ENCODE assay signal across 7 mouse cellular contexts in genomic region chr8:119558603-119559401, GRCm38 (mm10). TPM values are rescaled to one million over a fixed set of nuclear protein-coding genes. Genes with fewer than 3 reads are reported as not detected.
DNase-seq lines count a peak whose midpoint lies in the region; ATAC-seq lines count a peak whose summit lies in the region.

Gene Mbtps1, minus strand, starts transcription at chr8:119558735.

- no peaks in the 10 kb centered on the region for H3K9me3 ChIP-seq in intestine, embryonic 16.5 days (ENCODE audit: control insufficient read depth, low read length)
- H3K9me3 ChIP-seq in midbrain, embryonic 11.5 days (ENCODE audit: control insufficient read depth, low read length) = no peaks in the 10 kb centered on the region

- H3K4me3 ChIP-seq in intestine, embryonic 16.5 days (ENCODE audit: low read length) = peak within 1 kb of the TSS; percentile 77
- peak within 1 kb of the TSS; percentile 88 for H3K4me3 ChIP-seq in midbrain, embryonic 11.5 days (ENCODE audit: low read depth, low read length)

- peaks cover 23% of the 10 kb centered on the region for H3K4me1 ChIP-seq in intestine, embryonic 16.5 days (ENCODE audit: control insufficient read depth, insufficient read depth, low read length)
- peaks cover 11% of the 10 kb centered on the region for H3K4me1 ChIP-seq in midbrain, embryonic 11.5 days (ENCODE audit: control insufficient read depth, insufficient read depth, low read length)

- H3K4me2 ChIP-seq in intestine, embryonic 16.5 days (ENCODE audit: low read depth, low read length) = peak within 1 kb of the TSS; percentile 78
- H3K4me2 ChIP-seq in midbrain, embryonic 11.5 days = peak within 1 kb of the TSS; percentile 85

- peak; percentile 99 for DNase-seq in adrenal gland, adult 2 months
- DNase-seq in embryo, embryonic 11.5 days (ENCODE audit: low read depth, low spot score) = peak; percentile 99
- peak; percentile 97 to 98 for DNase-seq in gastrocnemius, postnatal 4 days (ENCODE audit: low spot score in 2 of 2)
- peak; percentile 98 to 99 for DNase-seq in left cerebral cortex, postnatal 36 days (ENCODE audit: low spot score in 2 of 2)
- peak; percentile 100 for DNase-seq in midbrain, embryonic 11.5 days (ENCODE audit: low spot score, missing footprints)
- peak; percentile 99 for DNase-seq in skeletal muscle tissue, adult 2 months (ENCODE audit: low read depth, low spot score)

- no peaks in the 10 kb centered on the region for H3K27me3 ChIP-seq in intestine, embryonic 16.5 days (replicated peaks; ENCODE audit: control insufficient read depth, insufficient read depth, low read length)
- no peaks in the 10 kb centered on the region for H3K27me3 ChIP-seq in midbrain, embryonic 11.5 days (ENCODE audit: control insufficient read depth, insufficient read depth, low read length)

- H3K36me3 ChIP-seq in intestine, embryonic 16.5 days (ENCODE audit: control insufficient read depth, insufficient read depth, low read length) = no peaks in the 10 kb centered on the region
- peaks cover 5% of the 10 kb centered on the region for H3K36me3 ChIP-seq in midbrain, embryonic 11.5 days (ENCODE audit: control insufficient read depth, insufficient read depth, low read length)

- H3K27ac ChIP-seq in intestine, embryonic 16.5 days (ENCODE audit: low read length) = peak within 1 kb of the TSS; percentile 89
- peak within 1 kb of the TSS; percentile 80 for H3K27ac ChIP-seq in midbrain, embryonic 11.5 days (ENCODE audit: low read depth, low read length)

- 5% methylated on average over 63 of the region's 63 CpGs for WGBS in intestine, embryonic 16.5 days
- 6% methylated on average over 63 of the region's 63 CpGs for WGBS in midbrain, embryonic 11.5 days

- intact Hi-C loops in left cerebral cortex, postnatal 36 days (cut with DNase I) = loop anchor here (2.0 kb wide), 1 partner anchor 26 kb away; no protein-coding TSS in a partner anchor

- peak within 1 kb of the TSS; percentile 90 for H3K9ac ChIP-seq in intestine, embryonic 16.5 days (ENCODE audit: low read depth, low read length)
- H3K9ac ChIP-seq in midbrain, embryonic 11.5 days (ENCODE audit: low read length) = peak within 1 kb of the TSS; percentile 90

- peak; percentile 95 for ATAC-seq in intestine, embryonic 16.5 days
- ATAC-seq in midbrain, embryonic 11.5 days (ENCODE audit: low FRiP score) = peak; percentile 96

RNA-seq across cellular contexts. Expression of gene Mbtps1, which starts in this region (rescaled TPM):
- total RNA-seq in adrenal gland, adult 2 months (2021) = 10 to 100 TPM; 82.7 to 96.5 TPM
- 86.7 and 89.4 TPM in 2 replicates for polyA plus RNA-seq in adrenal gland, adult 2 months (2012; rRNA removed)
- total RNA-seq in gastrocnemius, postnatal 4 days (2021) = 10 to 100 TPM; 81.4 to 84.9 TPM
- polyA plus RNA-seq in intestine, embryonic 16.5 days (2015; fragmentation: Nextera tagmentation; extraction: Ambion mirVana) = 78.0 and 82.5 TPM in 2 replicates
- total RNA-seq in left cerebral cortex, postnatal 36 days (2021) = 10 to 100 TPM; 65.4 to 74.4 TPM
- 83.3 and 84.6 TPM in 2 replicates for polyA plus RNA-seq in midbrain, embryonic 11.5 days (2014; fragmentation: Nextera tagmentation; extraction: Ambion mirVana)

Comparison
In these comparisons a context has a peak if more than half of its experiments do, and no peak if none do; other contexts are left out.
1. Peak in every context shown above with its lines: DNase-seq, ATAC-seq, H3K4me3 ChIP-seq and H3K27ac ChIP-seq.